Comparison of ENCODE assay signal across 8 mouse cellular contexts in genomic region chr4:139192499-139193175, GRCm38 (mm10). TPM values are rescaled to one million over a fixed set of nuclear protein-coding genes. Genes with fewer than 3 reads are reported as not detected.
DNase-seq lines count a peak whose midpoint lies in the region; ATAC-seq lines count a peak whose summit lies in the region.

Gene Capzb, plus strand, starts transcription at chr4:139192899.

- peak; percentile 98 for ATAC-seq in hindbrain, embryonic 16.5 days

- H3K27me3 ChIP-seq in hindbrain, embryonic 16.5 days (replicated peaks; ENCODE audit: control insufficient read depth, insufficient read depth, low read length), result no peaks in the 10 kb centered on the region

- peak within 1 kb of the TSS; percentile 99 for H3K4me2 ChIP-seq in hindbrain, embryonic 16.5 days (ENCODE audit: low read length)

- H3K4me3 ChIP-seq in hindbrain, embryonic 16.5 days (ENCODE audit: low read length), result peak within 1 kb of the TSS; percentile 89
- H3K4me3 ChIP-seq in macrophage (ENCODE audit: inconsistent target), result peak within 1 kb of the TSS; percentile 94

- H3K27ac ChIP-seq in hindbrain, embryonic 16.5 days (ENCODE audit: low read depth, low read length), result peak within 1 kb of the TSS; percentile 94
- H3K27ac ChIP-seq in macrophage, result peak within 1 kb of the TSS; percentile 93

- H3K9me3 ChIP-seq in hindbrain, embryonic 16.5 days (ENCODE audit: control insufficient read depth, low read length), result no peaks in the 10 kb centered on the region

- no peaks in the 10 kb centered on the region for H3K36me3 ChIP-seq in hindbrain, embryonic 16.5 days (ENCODE audit: control insufficient read depth, insufficient read depth, low read length)
- no peaks in the 10 kb centered on the region; the same call in 1 of the 2 replicates for H3K36me3 ChIP-seq in macrophage (ENCODE audit: inconsistent target)

- peak within 1 kb of the TSS; percentile 97 for H3K9ac ChIP-seq in hindbrain, embryonic 16.5 days (ENCODE audit: low read depth, low read length)

- peaks cover 31% of the 10 kb centered on the region for H3K4me1 ChIP-seq in hindbrain, embryonic 16.5 days (ENCODE audit: control insufficient read depth, insufficient read depth, low read depth, low read length)

- H3K79me2 ChIP-seq in macrophage (ENCODE audit: inconsistent target), result peaks cover 80% of the 10 kb centered on the region

- WGBS in hindbrain, embryonic 16.5 days, result under 1% methylated on average over 44 of the region's 69 CpGs
- WGBS in macrophage (ENCODE audit: missing documents), result under 1% methylated on average over 43 of the region's 69 CpGs

- DNase-seq in T-cell, adult 2 months (ENCODE audit: low spot score), result peak; percentile 95
- DNase-seq in cerebellum, postnatal 36 days, result peak; percentile 92 to 97
- peak; percentile 95 for DNase-seq in gastrocnemius, adult 18-20 months (ENCODE audit: low spot score)
- DNase-seq in left cerebral cortex, adult 18-20 months (ENCODE audit: low spot score in 2 of 2), result peak; percentile 94 to 97
- peak; percentile 96 for DNase-seq in right cerebral cortex, adult 18-20 months
- peak; percentile 92 for DNase-seq in urinary bladder, postnatal 10 days (ENCODE audit: low spot score)

RNA-seq across cellular contexts. Expression of gene Capzb, which starts in this region (rescaled TPM):
- total RNA-seq in gastrocnemius, adult 18-20 months (2021), result 100 to 1,000 TPM; 416 to 422 TPM
- polyA plus RNA-seq in hindbrain, embryonic 16.5 days (2015; fragmentation: Nextera tagmentation; extraction: Ambion mirVana), result 339 and 345 TPM in 2 replicates
- total RNA-seq in left cerebral cortex, adult 18-20 months (2021), result 100 to 1,000 TPM; 302 to 316 TPM
- total RNA-seq in macrophage (2018; cell fraction: chromatin; rRNA removed), result 100 to 1,000 TPM; 159 to 332 (median 238) TPM
- total RNA-seq in macrophage (2018; cell fraction: cytosol; rRNA removed), result 100 to 1,000 TPM; 379 to 591 (median 456) TPM
- total RNA-seq in macrophage (2018; cell fraction: nucleus; rRNA removed), result 100 to 1,000 TPM; 176 to 252 (median 211) TPM
- 485 to 769 TPM (median 513 TPM) in 3 replicates for polyA plus RNA-seq in macrophage (2018)

Comparison
In these comparisons a context has a peak if more than half of its experiments do, and no peak if none do; other contexts are left out.
1. Peak in every context shown above with its lines: DNase-seq, ATAC-seq, H3K4me3 ChIP-seq and H3K27ac ChIP-seq.